Mouse (Mus musculus): ENCODE results near the gene Sdccag8.

Gene Sdccag8

DNA sequence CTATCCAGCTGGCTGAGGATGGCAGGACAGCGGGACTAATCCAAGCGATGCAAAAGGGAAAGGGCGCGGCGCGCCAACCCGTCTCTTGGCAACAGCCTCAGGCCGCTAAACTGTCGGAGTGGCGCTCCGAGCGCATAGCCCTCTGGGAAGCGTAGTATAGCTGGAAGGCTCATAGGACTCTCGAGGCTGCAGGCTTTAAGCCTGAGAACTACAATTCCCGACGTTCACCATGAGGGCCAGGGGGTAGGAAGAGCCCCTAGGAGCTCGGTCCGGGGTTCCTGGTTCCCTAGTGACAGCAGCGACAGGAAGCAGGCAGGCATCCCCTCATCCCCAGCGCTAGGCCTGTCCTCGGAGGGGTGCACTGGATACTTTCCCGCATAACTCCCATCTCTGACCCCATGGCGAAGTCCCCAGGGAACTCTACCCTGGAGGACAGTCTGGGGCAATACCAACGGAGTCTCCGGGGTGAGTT, at the start of gene Sdccag8:
Gene Sdccag8, plus strand, starts transcription at position 70 of the 472 bp plus-strand sequence.
- peak; percentile 98 for DNase-seq (ENCODE audit: low read depth, low spot score)

- DNase-seq (ENCODE audit: low read depth, low spot score), result no peak
These were observed 39.9 kb upstream of the Sdccag8 start for GRCm38 (mm10) chr1:176774533-176774932.

GRCm38 (mm10) chr1:176789326-176789725, 25.1 kb upstream of the Sdccag8 start:
- no peak for DNase-seq (ENCODE audit: low read depth, low spot score)

GRCm38 (mm10) chr1:176792175-176792574, 22.3 kb upstream of the Sdccag8 start:
- no peak for DNase-seq (ENCODE audit: low read depth, low spot score)

GRCm38 (mm10) chr1:176798673-176799072, 15.8 kb upstream of the Sdccag8 start:
- DNase-seq (ENCODE audit: low read depth, low spot score), result no peak

- no peak for DNase-seq (ENCODE audit: low read depth, low spot score)
These were observed 13.6 kb upstream of the Sdccag8 start for GRCm38 (mm10) chr1:176800728-176801365.

DNA sequence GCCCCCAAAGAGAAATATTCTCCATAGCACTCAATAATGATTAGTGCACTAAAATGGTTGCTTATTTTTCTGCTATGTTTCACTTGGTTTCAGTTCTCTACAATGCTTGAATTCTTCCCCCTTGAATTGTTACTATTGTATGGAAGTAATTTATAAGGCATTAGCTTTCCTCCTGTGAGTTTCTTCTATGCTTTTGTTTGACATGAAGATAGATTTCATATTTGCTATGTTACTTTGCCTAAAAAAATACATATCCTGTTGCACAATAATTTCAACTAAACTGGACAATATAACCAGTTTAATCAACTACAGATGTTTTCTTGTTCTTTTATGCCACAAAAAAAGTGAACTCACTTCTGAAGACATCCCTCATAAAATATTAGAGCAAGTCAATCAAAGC, 4.3 kb upstream of the Sdccag8 start:
- no peak for DNase-seq (ENCODE audit: low read depth, low spot score)

GRCm38 (mm10) chr1:176811892-176812291, 2.6 kb upstream of the Sdccag8 start:
- DNase-seq (ENCODE audit: low read depth, low spot score), result no peak

GRCm38 (mm10) chr1:176812491-176813291, 1.8 kb upstream of the Sdccag8 start:
- DNase-seq (ENCODE audit: low read depth, low spot score), result no peak

- peak; percentile 86 for DNase-seq (ENCODE audit: low read depth, low spot score)
These were observed 996 bp upstream of the Sdccag8 start for GRCm38 (mm10) chr1:176813292-176814035.

- DNase-seq (ENCODE audit: low read depth, low spot score), result peak; percentile 99
These were observed 432 bp upstream of the Sdccag8 start, which contains the start of gene Cep170 for GRCm38 (mm10) chr1:176814036-176814420. Gene Cep170 (minus strand): TSS chr1:176814067.

DNA sequence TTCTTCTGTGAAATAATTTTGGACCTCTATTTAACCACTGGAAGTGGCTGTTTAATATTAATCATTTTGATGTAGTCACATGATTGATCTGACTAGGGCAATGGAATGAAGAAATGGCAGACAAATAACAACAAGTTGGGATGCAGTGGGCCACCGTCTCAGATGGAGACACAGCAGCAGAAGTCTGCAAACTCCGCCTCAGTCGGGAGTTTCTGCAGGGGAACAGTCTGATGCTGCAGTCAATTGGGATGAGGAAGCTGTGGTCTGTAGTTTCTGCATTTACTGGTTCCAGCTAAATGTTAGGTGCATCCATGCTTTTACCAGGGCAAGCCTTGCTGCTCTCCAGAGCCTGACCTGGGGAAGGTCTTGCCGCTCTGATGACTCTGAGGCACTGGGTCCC, 2.3 kb downstream of the Sdccag8 start:
- DNase-seq (ENCODE audit: low read depth, low spot score), result no peak

DNA sequence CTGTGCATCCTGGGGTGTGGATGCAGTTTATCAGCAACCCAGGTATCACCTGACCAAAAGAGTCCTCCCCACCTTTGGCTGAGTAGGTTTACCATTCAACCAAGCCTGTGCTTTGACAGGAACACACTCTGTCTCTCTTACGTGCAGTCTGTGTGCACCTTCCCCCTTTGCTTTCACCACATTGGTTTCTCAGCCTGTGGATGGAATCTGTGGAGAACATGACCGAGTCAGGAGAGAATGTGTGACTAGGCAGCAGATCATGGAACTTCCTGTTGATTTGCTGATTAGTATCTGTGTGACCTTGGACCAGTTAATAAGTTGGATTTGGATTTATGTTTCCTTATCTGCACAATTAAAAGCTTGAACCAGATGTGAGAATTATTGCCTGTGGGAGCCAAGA, 3.7 kb downstream of the Sdccag8 start:
- no peak for DNase-seq (ENCODE audit: low read depth, low spot score)

DNA sequence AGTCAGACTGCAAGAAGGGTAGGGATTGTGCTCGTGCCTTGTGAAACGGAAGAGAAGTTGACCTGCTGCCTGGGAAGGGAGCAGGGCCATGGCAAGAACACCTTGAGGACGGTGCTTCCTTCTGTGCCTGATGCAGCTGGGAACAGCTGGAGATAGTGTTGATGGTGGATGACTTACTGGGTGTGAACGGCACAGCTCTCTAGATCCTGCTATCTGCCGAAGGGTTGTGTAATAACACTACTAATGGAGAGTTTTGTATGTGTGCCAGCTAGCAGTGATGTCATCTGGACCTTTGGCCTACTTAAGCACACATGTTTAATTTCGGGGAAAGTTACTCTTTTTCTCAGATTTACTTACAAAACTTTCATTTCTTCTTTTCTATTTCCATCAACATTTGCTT, 4.3 kb downstream of the Sdccag8 start:
- DNase-seq (ENCODE audit: low read depth, low spot score), result no peak

- DNase-seq (ENCODE audit: low read depth, low spot score), result no peak
These were observed 7.5 kb downstream of the Sdccag8 start for GRCm38 (mm10) chr1:176821929-176822328.

DNA sequence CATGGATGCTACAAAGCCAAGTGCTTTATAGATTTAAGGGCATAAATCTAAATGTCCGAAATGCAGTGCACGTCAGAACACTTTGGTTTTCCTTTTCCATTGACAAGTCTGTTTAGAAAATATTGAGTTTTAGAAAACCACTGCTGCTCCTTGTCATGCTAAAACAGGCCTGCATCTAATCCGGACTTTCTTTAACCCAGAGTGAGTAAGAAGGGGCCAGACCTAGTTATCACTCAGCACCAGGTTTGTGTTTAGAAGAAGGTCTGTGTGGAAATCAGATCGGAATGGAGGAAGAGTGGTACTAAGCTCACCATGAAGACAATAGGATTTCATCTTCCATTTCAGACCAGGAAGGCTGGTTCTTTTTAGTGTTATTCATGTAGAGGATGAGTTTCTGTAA, 8.5 kb downstream of the Sdccag8 start:
- no peak for DNase-seq (ENCODE audit: low read depth, low spot score)

- no peak for DNase-seq (ENCODE audit: low read depth, low spot score)
These were observed 9.4 kb downstream of the Sdccag8 start for GRCm38 (mm10) chr1:176823889-176824288.

GRCm38 (mm10) chr1:176824611-176825010, 10.2 kb downstream of the Sdccag8 start:
- no peak for DNase-seq (ENCODE audit: low read depth, low spot score)

GRCm38 (mm10) chr1:176825084-176825483, 10.6 kb downstream of the Sdccag8 start:
- DNase-seq (ENCODE audit: low read depth, low spot score), result no peak

DNA sequence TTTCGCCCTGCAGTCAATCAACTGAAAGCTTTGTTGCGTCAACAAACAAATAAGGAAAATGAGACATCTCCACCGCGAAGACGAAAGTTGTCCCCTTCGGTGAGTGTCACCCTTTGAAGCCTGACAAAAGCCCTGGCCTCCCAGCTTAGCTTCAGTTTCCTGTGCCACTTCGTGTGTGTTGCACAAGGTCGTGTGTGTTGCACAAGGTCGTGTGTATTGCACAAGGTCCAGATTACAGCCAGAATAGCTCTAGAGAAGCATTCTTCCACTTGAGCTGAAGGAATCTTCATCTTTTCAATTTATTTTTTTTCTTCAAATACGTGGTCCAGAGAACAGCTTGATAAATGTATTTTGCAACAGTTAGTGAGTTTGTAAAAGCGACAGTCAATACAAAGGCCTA, 11.7 kb downstream of the Sdccag8 start:
- DNase-seq (ENCODE audit: low read depth, low spot score), result no peak

GRCm38 (mm10) chr1:176826931-176827330, 12.5 kb downstream of the Sdccag8 start:
- no peak for DNase-seq (ENCODE audit: low read depth, low spot score)

DNA sequence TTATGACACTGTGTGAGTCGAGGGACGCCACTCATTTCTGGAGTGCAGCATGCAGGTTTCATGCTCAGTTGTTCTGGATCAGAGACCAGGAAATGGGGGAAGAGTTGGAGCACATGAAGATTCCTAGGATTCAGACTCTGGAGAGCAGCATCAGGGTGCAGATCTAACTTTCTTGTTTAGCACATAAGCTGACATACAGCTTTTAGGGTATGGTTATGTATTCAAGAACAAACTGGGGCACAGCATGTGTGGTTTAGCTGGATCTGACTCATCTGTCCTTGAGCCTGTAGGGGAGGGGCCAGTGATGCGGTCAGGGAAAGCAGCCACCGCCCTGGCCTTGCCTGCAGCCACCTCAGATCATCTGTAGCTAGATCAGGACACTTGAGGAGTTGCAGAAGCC, 12.9 kb downstream of the Sdccag8 start:
- DNase-seq (ENCODE audit: low read depth, low spot score), result no peak
